Mouse (Mus musculus) stomach, embryonic 14.5 days (tissue): ENCODE data around the gene Parp8. TPM values are rescaled to one million over a fixed set of nuclear protein-coding genes. Genes with fewer than 3 reads are reported as not detected.
A peak's percentile ranks its signal among the peaks of the same experiment; 100 is the strongest.

Source experiments
- ATAC-seq: fragments of 200-750 bp; cut with Nextera tagmentation; 2 replicates; pipeline ENCODE4 v1.8.0; 2017; ENCODE audit warnings: low read depth, moderate TSS enrichment; ENCODE audit not compliant: insufficient number of reproducible peaks, insufficient read depth, low FRiP score
- H3K27ac ChIP-seq: fragments of 300-500 bp; sonication (generic); 2 replicates; pipeline ENCODE4 v1.5.1; 2014; ENCODE audit warnings: mild to moderate bottlenecking, low read length, moderate library complexity, mixed read lengths
- H3K27me3 ChIP-seq: fragments of 300-500 bp; sonication (generic); 2 replicates; pipeline ENCODE4 v1.6.1; 2014; ENCODE audit warnings: low read length, control low read depth, mixed read lengths; ENCODE audit not compliant: control insufficient read depth, insufficient read depth
- H3K36me3 ChIP-seq: fragments of 300-500 bp; sonication (generic); 2 replicates; pipeline ENCODE4 v1.6.1; 2014; ENCODE audit warnings: mild to moderate bottlenecking, control low read depth, low read length, moderate library complexity, mixed read lengths; ENCODE audit not compliant: control insufficient read depth, insufficient read depth
- H3K4me1 ChIP-seq: fragments of 300-500 bp; sonication (generic); 2 replicates; pipeline ENCODE4 v1.6.1; 2014; ENCODE audit warnings: low read length, control low read depth, mixed read lengths; ENCODE audit not compliant: control insufficient read depth, insufficient read depth
- H3K4me2 ChIP-seq: fragments of 300-500 bp; sonication (generic); replicated peaks from 2 replicates; pipeline ENCODE4 v1.6.1; 2014; ENCODE audit warnings: low read depth, low read length, control low read depth
- H3K4me3 ChIP-seq: fragments of 300-500 bp; sonication (generic); 2 replicates; pipeline ENCODE4 v1.5.1; 2014; ENCODE audit warnings: low read depth, low read length, control low read depth
- H3K9ac ChIP-seq: fragments of 300-500 bp; sonication (generic); replicated peaks from 2 replicates; pipeline ENCODE4 v1.6.1; 2014; ENCODE audit warnings: low read depth, mild to moderate bottlenecking, control low read depth, low read length, moderate library complexity, mixed read lengths
- H3K9me3 ChIP-seq: fragments of 300-500 bp; sonication (generic); 2 replicates; pipeline ENCODE4 v1.6.1; 2016; ENCODE audit warnings: low read depth, low read length, control low read depth; ENCODE audit not compliant: control insufficient read depth
- WGBS: fragments of 180-500 bp; shearing (Covaris S2); extraction: QIAGEN DNeasy Blood & Tissue Kit; methylation state at CpG from one replicate; pipeline ENCODE4 v1.1.7; 2014; 5-methylcytosine and 5-hydroxymethylcytosine counted together
- polyA plus RNA-seq: library from polyadenylated mRNA; unstranded; fragments of >200 nt; fragmentation: Nextera tagmentation; extraction: Ambion mirVana; gene quantifications from 2 replicates; pipeline ENCODE4 v1.2.1, GENCODE M21; 2014

Parp8 gene
- 25.8 and 28.9 TPM in 2 replicates for polyA plus RNA-seq

- no peaks in the 10 kb centered on the region for H3K9me3 ChIP-seq
- H3K27me3 ChIP-seq: no peaks in the 10 kb centered on the region
- ATAC-seq: peak; percentile 67
- H3K4me2 ChIP-seq: peak within 1 kb of the TSS; percentile 88
- H3K36me3 ChIP-seq: no peaks in the 10 kb centered on the region
- H3K4me1 ChIP-seq: peaks cover 15% of the 10 kb centered on the region
- under 1% methylated on average over 47 of the region's 67 CpGs for WGBS
- H3K9ac ChIP-seq: peak within 1 kb of the TSS; percentile 87
- peak within 1 kb of the TSS; percentile 69 for H3K4me3 ChIP-seq
- H3K27ac ChIP-seq: peak within 1 kb of the TSS; percentile 89
Measured at GRCm38 (mm10) chr13:117025226-117026067, at the start of gene Parp8. Gene Parp8, minus strand, starts transcription at chr13:117025537.

DNA sequence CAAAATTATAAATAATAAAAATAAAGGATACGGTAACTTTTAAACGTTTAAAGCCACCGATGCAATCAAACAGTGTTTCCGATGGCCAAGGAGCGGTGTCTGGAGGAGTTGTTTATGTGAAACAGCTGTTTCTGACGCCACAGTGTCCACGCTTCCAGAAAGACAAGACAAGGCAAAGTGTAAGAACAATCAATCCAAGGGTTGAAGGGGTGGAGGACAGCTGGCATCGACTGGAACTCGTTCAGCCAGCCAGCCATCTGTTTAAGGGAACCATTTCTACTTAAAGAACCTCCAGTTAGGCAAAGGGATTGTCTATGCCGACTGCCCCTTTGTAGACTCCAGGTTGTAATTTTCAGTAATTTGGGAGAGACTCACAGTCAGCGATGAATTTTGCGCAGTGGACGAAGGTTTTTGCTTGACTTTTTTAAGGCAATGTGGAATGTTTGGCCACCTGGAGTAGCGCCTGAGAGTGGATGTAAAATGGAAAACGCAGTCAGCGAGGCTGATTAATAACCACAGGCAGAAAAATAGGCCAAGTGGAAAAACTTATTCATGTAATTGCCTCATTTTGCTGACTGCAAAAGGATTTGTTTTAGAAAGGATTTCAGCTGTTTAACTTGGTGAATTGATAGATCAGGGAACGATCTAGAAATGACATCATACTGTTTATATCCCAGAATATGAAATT lies 37.4 kb upstream of the Parp8 start:
- H3K27me3 ChIP-seq: no peaks in the 10 kb centered on the region
- no peak overlapping the region for H3K4me3 ChIP-seq
- H3K4me1 ChIP-seq: no peaks in the 10 kb centered on the region
- no peaks in the 10 kb centered on the region for H3K9me3 ChIP-seq
- no peak overlapping the region for H3K9ac ChIP-seq
- WGBS: 31% methylated on average over 17 of the region's 17 CpGs
- peak overlapping the region; percentile 33 for H3K4me2 ChIP-seq
- H3K36me3 ChIP-seq: no peaks in the 10 kb centered on the region
- ATAC-seq: peak; percentile 39; the same call in 1 of the 2 replicates
- peak overlapping the region; percentile 59; the same call in 1 of the 2 replicates for H3K27ac ChIP-seq

DNA sequence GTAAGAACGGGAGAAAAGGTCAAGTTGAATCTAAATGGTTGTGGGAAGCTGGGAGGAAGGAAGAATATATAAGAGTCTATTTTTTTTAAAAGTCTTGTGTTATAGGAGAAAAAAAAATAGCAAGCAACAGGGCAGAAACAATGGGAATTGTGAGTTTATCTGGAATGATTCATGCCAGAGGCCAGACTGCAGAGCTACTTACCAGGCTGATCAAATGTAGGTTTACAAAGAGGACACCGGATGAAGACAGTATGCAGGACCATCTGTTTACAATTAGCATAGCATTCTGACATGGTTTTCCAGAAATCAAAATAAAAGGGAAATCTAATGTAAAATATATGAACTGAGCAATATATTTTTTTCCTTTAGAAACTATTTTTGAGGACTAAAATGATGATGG lies 31.1 kb upstream of the Parp8 start:
- Histone ChIP-seq H3K4me3 (no peak overlapping the region), H3K27ac (no peak overlapping the region), H3K4me2 (no peak overlapping the region), H3K36me3 (no peaks in the 10 kb centered on the region), H3K4me1 (no peaks in the 10 kb centered on the region), H3K9ac (no peak overlapping the region), H3K9me3 (no peaks in the 10 kb centered on the region), H3K27me3 (no peaks in the 10 kb centered on the region)
- ATAC-seq: no peak
- 43% methylated on average over 2 of the region's 2 CpGs for WGBS

DNA sequence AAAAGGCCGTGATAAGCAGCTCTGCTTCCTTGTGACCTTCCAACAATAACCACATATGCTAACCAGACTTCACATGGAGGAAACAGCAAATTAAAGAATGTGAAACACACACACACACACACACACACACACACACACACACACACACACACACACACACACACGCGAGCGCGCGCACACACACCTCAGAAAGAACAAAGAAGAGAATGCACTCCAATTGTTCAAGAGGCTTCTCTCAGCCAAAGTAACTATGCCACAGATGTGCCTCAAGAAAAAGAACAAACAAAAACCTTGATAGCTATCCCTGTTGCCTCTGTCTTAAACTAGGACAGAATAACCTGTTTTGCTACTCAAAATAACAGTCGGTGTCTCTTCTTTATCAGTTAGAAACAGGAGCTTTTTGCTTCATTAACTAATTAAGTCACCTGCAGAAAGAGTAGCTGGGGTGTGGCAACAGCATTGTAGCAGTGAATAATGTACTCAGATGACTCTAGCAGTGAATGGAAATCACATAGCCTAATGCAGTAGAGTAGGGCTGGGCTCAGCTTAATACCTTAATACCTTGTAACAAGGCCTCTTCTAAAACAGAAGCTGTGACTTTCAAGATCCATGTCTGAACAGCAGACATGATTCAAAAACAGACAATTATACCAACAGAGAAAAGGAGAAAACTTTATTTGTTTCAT lies 29.6 kb upstream of the Parp8 start:
- Histone ChIP-seq H3K4me3 (no peak overlapping the region), H3K4me2 (no peak overlapping the region), H3K4me1 (no peaks in the 10 kb centered on the region), H3K9me3 (no peaks in the 10 kb centered on the region), H3K36me3 (no peaks in the 10 kb centered on the region), H3K27me3 (no peaks in the 10 kb centered on the region), H3K27ac (no peak overlapping the region), H3K9ac (no peak overlapping the region)
- 65% methylated on average over 7 of the region's 7 CpGs for WGBS
- no peak for ATAC-seq

- no peaks in the 10 kb centered on the region for H3K36me3 ChIP-seq
- WGBS: 81% methylated on average over 3 of the region's 3 CpGs
- no peaks in the 10 kb centered on the region for H3K4me1 ChIP-seq
- H3K4me2 ChIP-seq: no peak overlapping the region
- H3K9me3 ChIP-seq: no peaks in the 10 kb centered on the region
- ATAC-seq: no peak
- no peaks in the 10 kb centered on the region for H3K27me3 ChIP-seq
- no peak overlapping the region for H3K9ac ChIP-seq
- H3K27ac ChIP-seq: no peak overlapping the region
- no peak overlapping the region for H3K4me3 ChIP-seq
Measured at GRCm38 (mm10) chr13:117052748-117053147, 27.4 kb upstream of the Parp8 start.

GRCm38 (mm10) chr13:117048541-117048971 lies 23.2 kb upstream of the Parp8 start:
- no peak overlapping the region for H3K27ac ChIP-seq
- 77% methylated on average over 5 of the region's 5 CpGs for WGBS
- H3K4me3 ChIP-seq: no peak overlapping the region
- H3K27me3 ChIP-seq: no peaks in the 10 kb centered on the region
- H3K36me3 ChIP-seq: no peaks in the 10 kb centered on the region
- H3K9me3 ChIP-seq: no peaks in the 10 kb centered on the region
- H3K4me2 ChIP-seq: no peak overlapping the region
- ATAC-seq: no peak
- H3K4me1 ChIP-seq: no peaks in the 10 kb centered on the region
- H3K9ac ChIP-seq: no peak overlapping the region

GRCm38 (mm10) chr13:117043567-117043966 lies 18.2 kb upstream of the Parp8 start:
- Histone ChIP-seq H3K4me2 (no peak overlapping the region), H3K9me3 (no peaks in the 10 kb centered on the region), H3K9ac (no peak overlapping the region), H3K4me3 (no peak overlapping the region), H3K27ac (no peak overlapping the region), H3K36me3 (no peaks in the 10 kb centered on the region), H3K27me3 (no peaks in the 10 kb centered on the region), H3K4me1 (no peaks in the 10 kb centered on the region)
- ATAC-seq: no peak

- Histone ChIP-seq H3K4me2 (no peak overlapping the region), H3K4me3 (no peak overlapping the region), H3K9ac (no peak overlapping the region), H3K36me3 (no peaks in the 10 kb centered on the region), H3K4me1 (no peaks in the 10 kb centered on the region), H3K27ac (no peak overlapping the region), H3K9me3 (no peaks in the 10 kb centered on the region), H3K27me3 (no peaks in the 10 kb centered on the region)
- ATAC-seq: no peak
Measured at GRCm38 (mm10) chr13:117041021-117041420, 15.7 kb upstream of the Parp8 start.
